Mouse (Mus musculus): Measurements from ENCODE around the gene Smg6.

Smg6 gene

DNA sequence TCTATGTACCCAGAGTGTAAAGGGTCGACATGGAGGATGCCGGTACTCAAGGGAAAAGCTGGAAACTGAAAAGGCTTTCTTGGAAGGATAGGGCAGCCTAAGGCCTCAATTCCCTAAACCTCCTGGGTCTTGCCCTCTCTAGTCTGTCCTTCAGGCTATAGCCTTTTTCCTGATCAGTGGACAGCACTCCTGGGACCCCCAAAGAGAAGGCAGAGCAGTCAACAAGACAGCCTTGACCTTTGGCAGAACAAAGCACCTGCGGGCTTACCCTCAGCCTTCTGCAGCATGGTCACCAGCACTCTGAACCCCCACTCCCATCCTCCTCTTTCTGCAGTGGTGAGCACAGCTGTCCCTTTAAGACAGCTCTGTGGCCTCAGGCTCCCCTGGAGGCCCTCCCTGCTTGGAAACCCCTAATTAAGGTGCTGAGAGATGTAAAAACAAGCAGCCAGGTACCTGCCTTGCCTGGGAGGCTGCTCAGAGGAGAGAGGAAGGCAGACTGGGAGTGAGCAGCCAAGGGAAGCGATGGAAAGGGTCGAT, 265.4 kb downstream of the Smg6 start, which contains the start of gene Dph1:
Gene Dph1 (minus strand): TSS at position 337 of the 537 bp plus-strand sequence.
- no peak for DNase-seq (ENCODE audit: low read depth, low spot score)

GRCm38 (mm10) chr11:75191841-75192240, 266.2 kb downstream of the Smg6 start:
- no peak for DNase-seq (ENCODE audit: low read depth, low spot score)

- peak; percentile 74 for DNase-seq (ENCODE audit: low read depth, low spot score)
Observed at GRCm38 (mm10) chr11:75192336-75193214, 267.0 kb downstream of the Smg6 start.

DNA sequence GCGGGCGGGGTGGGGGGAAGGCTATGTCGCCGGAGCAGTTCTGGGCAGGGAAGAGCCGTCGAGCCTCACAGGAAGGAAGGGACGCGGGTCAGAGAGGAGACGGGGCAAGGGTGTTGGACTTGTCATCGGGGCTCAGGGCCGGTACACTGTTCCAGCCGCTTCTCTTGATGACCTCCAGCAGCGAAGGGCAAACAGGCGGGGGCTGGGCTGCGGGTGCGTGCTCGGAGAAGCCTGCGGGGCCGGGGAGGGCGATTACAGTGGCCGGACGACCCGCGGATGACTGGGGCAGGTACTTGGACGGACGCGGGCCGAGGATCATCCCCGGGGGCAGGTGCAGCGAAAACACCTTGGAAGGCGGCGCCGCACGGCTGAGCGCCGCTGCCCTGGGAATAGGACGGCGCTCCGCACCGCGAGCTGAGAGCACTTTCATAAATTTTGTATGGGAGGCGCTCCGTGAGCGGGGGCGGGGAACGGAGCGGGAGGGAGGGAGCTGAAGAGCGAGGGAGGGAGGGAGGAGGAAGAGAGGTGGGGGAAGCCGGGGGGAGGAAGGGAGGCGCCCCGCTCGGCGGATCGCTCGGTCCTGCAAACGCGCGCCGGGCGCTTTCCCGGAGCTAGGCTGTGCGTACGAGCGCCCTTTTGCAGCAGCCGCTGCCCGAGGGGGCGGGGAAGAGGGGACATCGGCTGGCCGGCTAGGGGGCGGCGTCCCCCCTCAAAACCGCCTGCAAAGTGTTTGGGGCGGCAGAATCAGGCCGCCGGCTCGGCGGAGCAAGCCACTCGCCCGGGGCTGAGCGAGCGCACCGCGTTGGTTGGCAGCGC, 267.8 kb downstream of the Smg6 start, which contains the start of gene Rtn4rl1:
Gene Rtn4rl1 (plus strand): TSS at position 528 of the 816 bp plus-strand sequence.
- no peak for DNase-seq (ENCODE audit: low read depth, low spot score)

- DNase-seq (ENCODE audit: low read depth, low spot score), result no peak
Observed at GRCm38 (mm10) chr11:75194121-75194849, 268.7 kb downstream of the Smg6 start.

DNA sequence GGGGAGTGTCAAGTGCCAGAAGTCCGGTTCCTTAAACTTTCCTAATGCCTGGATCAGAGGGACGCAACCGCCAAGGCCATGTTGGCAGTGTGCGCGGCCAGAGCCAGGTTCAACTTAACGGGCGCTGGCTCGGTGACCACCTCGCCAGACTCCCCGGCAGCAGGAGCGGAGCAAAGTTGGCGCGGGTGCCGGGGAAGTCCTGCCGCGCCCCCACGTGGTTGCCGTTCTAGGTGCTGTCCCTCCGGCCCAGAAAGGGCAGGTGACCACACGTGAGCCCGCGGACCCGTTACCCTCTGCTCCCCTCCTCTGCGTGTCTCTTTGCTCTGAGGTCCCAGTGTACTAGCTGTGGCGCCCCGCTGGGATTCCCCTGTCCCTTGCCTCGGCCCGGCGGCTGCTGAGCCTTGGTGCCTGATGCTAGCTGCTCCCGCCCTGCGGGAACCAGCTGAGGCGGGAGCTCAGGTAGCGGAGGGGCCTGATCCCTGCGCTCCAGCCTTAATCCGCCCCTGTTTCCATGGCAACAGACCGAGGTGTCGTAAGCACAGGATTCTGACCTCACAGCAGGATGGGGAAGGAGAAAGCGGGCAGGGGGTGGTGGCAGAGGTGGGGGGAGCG, 269.3 kb downstream of the Smg6 start:
- DNase-seq (ENCODE audit: low read depth, low spot score), result peak; percentile 86

- DNase-seq (ENCODE audit: low read depth, low spot score), result no peak
Observed at GRCm38 (mm10) chr11:75196131-75196530, 270.5 kb downstream of the Smg6 start.

DNA sequence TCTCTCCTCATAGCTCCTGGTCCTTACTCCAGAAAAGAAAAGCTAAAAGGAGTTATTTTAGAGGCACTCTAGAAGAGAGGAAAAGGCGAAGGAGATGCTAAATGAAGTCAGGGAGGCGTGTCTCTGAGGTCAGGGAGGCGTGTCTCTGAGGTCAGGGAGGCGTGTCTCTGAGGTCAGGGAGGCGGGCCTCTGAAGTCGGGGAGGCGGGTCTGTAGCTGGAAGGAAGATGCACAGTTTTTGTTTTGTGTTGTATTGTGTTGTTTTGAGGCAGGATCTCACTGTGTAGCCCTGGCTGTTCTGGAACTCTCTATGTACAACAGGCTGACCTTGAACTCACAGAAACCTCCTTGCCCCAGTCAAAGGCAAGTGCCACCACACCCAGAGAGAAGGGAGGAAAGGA, 272.3 kb downstream of the Smg6 start:
- no peak for DNase-seq (ENCODE audit: low read depth, low spot score)

DNA sequence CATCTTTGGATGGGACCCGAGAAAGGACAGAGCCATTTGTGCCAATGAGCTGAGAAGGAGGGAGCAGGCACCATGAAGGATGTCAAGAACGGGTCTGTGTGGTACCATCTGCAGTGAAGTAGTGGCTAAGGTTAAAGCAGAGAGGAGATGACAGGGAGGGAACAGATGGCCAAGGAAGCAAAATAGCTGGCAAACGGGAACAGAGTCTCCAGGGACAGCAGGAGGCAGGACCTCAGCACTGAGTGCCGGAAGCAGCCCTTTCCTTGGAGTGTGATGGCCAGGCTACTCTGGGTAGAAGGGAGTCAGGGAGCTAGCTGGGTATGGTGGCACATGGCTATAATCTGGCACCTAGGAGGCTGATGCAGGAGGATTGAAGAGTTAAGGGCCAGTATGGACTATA, 273.2 kb downstream of the Smg6 start:
- DNase-seq (ENCODE audit: low read depth, low spot score), result no peak

DNA sequence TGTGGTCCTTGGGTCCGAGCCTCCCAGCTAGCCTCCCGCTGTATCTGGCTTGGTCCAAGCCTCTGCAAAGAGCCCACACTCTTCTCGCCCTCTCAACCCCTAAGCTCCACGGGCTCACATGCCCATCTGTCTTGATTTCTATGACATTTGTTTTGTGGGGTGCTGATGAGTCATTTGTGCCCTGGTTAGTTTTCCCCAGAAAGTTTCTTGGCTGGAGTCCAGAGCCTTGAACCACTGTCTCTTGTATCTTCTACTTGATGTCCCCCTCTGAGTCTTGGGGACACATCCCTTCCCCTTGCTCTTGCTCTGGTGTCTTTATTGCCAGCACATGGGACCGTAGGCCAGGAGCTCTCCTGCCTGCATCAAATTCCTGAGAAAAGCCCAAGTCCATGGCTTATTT, 274.3 kb downstream of the Smg6 start:
- no peak for DNase-seq (ENCODE audit: low read depth, low spot score)

GRCm38 (mm10) chr11:75200935-75201334, 275.3 kb downstream of the Smg6 start:
- DNase-seq (ENCODE audit: low read depth, low spot score), result no peak

GRCm38 (mm10) chr11:75201721-75202120, 276.1 kb downstream of the Smg6 start:
- no peak for DNase-seq (ENCODE audit: low read depth, low spot score)

DNA sequence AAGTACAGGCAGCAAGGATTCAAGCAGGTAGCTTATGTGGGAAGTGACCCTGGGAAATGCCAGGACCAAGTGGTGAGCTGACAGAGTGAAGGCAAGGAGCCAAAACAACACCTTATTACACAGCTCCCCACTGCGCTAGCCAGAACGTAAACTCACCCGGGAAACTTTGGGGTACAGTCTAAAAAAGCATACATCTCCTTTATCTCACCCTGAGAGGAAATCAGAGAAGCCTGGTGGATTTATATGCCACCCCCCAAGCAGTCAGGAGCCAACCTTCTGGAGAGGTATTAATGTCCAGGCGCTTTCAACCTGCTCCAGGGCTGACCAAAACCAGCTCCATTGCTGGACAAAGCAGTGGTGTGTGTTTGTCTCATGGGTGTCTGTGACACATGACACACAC, 278.3 kb downstream of the Smg6 start:
- no peak for DNase-seq (ENCODE audit: low read depth, low spot score)

- DNase-seq (ENCODE audit: low read depth, low spot score), result no peak
Observed at GRCm38 (mm10) chr11:75204472-75204871, 278.8 kb downstream of the Smg6 start.

DNA sequence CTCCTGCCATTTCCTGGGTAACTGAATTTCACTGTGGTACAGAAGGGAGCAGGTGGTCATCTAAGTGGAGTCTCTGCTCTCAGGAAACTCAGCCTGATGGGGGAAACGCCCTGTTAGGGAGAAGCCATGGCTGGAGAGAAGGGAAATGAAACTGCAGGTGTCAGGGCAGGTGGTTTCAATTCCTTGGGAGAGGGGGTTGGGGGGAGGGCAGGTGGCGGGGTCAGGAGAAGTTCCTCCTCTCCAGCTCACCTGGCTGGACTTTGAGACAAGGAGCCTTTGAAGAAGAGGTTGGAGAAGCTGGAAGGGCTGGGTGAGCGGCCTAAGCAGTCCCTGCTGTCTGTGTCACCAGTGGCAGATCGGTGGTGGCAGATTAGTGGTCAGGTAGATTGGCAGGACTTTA, 280.7 kb downstream of the Smg6 start:
- DNase-seq (ENCODE audit: low read depth, low spot score), result no peak

- no peak for DNase-seq (ENCODE audit: low read depth, low spot score)
Observed at GRCm38 (mm10) chr11:75209363-75209762, 283.7 kb downstream of the Smg6 start.

DNA sequence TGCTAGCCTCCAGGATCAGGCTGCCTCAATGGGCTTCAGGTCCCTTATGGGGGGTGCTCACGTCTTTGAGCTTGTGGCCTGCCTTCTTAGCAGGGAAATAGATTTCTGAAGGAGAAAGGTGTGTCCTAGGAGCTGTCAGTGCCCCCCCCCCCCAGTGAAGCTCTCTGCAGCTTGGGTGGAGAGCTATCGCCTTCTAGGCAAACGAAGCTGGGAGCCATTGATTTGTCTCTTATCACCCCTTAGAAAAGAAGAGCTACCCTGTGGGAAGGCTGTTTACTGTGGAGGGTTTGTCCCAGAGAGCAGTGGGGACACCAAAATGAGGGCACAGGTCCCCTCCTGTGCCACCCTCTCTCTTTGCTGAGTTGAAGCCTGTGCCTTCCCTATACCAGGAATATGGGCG, 284.5 kb downstream of the Smg6 start:
- no peak for DNase-seq (ENCODE audit: low read depth, low spot score)

DNA sequence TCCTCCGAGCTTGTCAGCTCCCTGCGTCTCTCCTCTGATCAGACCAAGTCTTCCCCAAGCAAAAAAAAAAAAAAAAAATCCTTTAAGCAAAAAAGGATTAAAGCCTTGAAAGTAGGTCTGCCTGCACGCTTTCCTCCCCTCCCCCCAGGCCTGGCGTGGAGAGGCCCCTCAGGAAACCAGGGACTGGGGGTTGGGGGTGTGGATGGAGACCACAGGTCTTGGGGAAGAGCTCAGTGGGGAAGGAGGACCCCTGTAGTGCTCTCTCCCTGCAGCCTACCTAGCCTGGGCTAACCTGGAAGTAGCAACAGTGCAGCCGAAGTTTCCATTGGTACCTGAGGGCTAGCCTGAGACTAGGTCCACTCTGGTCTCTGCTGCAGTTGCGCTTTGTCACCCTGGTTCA, 285.1 kb downstream of the Smg6 start:
- DNase-seq (ENCODE audit: low read depth, low spot score), result no peak

GRCm38 (mm10) chr11:75212031-75212667, 286.5 kb downstream of the Smg6 start:
- no peak for DNase-seq (ENCODE audit: low read depth, low spot score)

DNA sequence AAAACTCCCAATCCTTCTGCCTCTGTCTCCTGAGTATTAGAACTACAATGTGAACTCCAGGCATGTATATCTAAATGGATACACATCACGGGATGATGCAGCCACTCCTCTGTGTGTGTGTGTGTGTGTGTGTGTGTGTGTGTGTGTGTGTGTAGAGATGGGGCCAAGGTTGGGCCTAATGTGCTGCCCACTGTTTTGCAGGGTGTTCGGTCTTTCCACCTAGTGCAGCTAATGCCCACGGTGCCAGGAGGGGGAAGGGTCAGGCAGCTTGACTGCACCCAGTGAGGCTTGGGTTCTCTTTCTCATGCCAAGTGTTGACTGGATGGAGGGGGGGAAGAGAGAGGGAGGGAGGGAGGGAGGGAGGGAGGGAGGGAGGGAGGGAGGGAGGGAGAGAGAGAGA, 287.3 kb downstream of the Smg6 start:
- DNase-seq (ENCODE audit: low read depth, low spot score), result no peak

Data from forelimb bud, embryonic 11.5 days (tissue).